Mouse (Mus musculus): Measurements from ENCODE around the gene Khk.

Gene Khk

DNA sequence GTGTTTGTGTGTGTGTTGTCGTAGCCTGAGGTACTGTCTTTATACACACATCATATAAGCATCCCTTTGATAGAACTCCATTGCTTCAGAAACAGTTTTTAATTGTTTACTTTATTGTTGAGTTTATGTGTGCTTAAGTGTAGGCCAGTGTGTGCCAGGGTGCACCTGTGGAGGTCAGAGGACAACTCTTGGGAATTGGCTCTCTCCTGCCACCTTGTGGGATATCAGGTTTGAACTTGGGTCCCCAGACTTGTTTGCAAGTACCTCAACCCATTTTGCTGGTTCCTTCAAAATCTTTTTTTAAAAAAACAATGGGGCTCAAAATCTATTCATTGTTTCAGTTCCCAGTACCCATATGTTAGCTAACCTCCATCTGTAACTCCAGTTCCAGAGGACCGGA, 21.8 kb downstream of the Khk start:
- no peak for DNase-seq

DNA sequence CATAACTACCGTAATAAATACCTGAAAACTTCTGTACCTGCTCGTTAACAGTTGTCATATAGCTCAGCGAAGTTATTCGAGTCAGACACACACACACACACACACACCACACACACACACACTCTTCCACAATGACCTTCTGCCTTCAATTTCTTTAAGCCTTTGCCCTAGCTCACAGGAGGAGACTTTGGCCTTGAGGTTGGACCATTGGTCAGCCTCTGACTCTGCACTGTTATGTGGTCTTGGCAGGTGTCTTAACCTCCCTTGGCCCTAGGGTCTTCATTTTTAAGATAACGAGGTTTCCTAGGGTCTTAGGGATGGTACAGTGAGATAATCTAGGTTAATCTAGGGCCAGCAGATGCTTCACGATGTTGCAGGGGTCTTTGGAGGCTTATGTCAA, 23.1 kb downstream of the Khk start:
- no peak for DNase-seq

DNA sequence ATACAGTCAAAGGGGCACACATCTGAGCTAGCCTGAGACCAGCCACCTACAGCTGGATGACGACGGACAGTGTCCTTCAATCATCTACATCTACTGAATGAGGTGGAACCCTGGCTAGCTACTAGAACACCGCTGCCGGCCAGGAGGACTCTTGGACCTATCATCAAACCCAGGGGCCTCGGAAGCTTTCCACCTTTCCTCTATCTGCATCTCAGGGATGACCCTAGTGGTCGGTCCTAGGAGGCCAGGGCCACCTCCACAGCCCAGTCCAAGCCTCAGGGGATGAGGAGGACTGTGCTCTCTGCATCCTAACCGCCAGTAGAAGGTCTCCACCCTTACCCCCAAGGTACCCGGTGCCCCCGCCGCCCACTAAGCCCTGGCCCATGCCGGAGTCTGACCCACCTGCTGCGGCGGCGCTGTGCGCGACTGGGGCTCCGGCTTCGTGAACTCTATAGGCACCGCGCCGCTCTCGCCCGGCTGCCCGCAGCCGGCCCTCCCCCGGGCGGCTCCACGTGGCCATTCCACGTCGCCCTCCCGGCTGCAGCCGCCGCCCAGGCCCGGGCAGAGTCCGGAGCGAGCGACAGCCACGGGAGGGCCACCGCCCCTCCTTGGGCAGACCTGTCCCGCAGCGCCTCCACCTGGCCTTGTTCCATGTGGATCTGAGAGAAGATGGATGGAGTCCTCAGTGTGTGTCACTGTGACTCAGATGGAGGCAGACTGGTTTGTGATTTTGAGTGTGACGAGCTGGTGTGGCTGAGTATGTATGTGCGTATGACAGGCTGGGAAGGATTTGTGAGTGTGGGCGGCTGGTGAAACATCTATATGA, 23.9 kb downstream of the Khk start, which contains the start of gene Cgref1:
TSS of gene Cgref1 (minus strand) at position 636 of the 826 bp plus-strand sequence.
- peak; percentile 73 to 76 for DNase-seq

DNA sequence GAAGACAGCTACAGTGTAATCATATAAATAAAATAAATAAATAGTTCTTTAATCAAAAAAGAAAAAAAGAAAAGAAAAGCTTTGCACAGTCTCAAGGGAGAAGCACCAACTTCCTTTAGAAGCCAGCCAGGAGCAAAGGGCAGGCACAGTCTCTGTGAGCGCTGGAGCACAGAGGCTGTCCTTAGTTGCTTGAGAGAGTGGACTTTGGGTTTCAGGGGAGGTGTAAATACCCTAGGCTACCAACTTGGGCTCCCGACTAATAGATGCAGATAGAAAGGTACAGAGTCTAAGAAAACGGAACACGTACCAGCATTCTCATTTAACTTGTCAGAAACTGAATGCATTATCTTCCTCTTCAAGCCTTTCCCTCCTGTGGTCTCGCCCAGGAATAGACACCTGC, 27.4 kb downstream of the Khk start:
- DNase-seq, result no peak

DNA sequence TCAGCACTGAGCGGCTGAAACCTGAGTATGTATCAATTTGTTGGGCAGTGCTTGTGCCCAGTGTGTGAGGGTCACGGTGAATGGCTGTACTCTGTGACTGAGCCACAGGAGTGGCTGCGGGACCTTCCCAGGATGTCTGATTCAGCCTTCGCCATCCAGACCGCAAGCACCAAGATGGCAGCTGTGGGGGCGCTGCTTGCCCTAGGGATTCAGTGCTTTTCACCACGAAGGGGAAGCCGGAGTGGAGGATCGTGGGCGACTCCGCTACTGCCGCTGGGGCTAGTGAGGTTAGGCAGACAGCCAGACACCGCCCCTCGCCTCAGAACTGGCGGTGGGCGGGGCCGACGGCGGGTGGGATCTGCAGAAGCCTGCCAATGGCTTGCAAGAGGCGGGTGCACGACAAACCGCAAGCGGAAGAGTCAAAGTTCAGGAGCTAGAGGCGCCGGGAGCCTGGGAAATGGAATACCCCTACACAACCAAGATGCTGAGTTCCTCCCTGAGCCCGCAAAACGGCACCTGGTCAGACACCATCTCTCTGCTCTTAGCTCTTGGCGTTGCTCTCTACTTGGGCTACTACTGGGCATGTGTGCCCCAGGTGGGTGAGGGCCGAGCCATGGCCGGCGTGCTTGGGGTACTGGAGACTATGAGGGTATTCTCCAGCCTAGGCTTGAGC, 28.6 kb downstream of the Khk start:
- DNase-seq, result peak; percentile 74 to 84

DNA sequence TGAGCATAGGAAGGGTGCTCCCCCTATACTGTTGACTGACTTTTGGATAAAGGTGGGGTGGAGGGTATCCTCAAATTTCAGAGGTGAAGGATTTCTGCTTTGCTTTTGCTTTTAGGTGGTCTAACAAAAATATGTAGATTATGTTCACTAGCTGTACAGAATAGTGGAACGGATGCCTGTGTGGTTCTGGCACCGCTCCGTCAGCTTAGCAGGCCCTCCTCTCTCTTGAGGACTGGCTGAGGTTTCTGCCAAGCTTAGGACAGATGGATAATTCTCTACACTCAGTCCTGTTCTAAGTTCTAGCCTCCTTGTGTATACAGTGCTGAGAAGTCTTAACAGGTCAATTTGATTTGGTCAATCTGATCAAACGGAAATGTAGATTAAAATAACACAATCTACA, 29.2 kb downstream of the Khk start:
- peak in 1 of 2 experiments; percentile 27 for DNase-seq

DNA sequence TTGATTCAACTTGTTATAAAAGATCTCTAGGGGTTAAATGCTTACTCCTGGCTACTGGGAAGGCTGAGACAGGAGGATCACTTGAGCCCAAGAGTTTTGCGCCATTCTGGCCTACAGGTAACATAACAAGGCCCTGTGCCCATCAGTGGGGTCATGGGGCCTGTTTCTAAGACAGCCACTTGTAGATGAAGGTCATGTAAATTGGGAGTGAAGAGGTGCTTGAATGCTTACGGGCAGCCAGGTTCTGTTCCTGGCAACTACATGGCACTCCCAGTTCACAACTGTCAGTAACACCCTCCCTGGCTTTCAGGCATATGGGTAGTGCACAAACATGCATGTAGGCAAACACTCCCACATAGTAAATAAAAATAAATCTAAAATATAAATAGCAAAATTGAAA, 29.7 kb downstream of the Khk start:
- no peak for DNase-seq

DNA sequence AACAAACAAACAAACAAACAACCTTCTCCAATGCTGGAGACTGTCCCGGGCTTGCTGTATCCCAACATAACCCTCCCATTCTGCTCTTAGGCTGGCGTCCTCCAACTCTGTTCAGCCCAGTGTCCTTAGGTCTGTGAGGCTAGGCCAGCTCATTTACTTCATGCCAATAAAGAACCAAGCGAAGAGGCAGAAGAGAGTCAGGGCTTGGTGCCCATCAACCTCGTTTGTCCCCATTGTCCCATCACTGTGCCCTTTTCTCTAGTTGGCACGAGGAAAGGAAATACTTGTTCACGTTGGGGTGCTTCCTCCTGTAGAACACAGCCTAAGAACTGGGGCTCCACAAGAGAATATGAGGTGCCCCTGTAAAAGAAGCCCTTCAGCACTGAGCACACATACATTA, 30.5 kb downstream of the Khk start:
- DNase-seq, result no peak

DNA sequence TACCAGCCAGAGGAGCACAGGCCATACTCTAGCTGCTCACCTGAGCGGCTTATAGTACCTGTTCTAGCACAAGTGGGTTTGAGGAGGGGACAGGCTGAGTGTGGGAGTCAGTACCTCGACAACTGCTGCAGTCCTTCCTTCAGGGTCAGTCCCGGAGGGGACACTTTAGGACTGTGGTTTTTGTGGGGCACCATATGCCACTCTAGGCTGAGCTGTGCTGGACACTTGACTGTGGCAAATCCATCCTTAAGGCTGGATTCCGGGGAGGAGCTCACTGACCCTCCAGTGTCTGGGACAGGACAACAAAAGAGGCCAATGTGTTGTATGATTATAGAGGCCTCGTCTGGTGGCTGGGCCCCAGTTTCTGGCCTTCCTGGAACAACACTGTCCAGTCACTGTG, 31.3 kb downstream of the Khk start:
- DNase-seq, result no peak

DNA sequence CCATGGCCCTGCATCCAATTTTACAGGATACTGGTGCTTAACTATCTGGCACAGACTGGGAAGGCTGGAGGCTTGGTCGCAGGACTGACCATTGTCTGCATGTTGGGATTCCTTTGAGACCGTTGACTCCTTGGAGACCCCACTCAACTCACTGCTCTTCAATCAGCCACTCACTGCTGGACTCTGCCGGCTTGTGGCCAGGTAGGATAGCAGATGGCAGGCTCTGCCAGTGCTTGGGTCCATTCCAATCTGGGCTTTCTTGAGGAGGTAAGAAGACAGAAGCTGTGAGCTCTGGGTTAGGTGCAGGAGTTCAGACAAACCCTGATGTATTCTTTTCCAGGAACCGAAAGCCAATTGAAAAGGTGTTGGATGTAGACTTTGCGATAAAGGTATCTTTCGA, 32.8 kb downstream of the Khk start:
- DNase-seq, result peak; percentile 65 to 68

DNA sequence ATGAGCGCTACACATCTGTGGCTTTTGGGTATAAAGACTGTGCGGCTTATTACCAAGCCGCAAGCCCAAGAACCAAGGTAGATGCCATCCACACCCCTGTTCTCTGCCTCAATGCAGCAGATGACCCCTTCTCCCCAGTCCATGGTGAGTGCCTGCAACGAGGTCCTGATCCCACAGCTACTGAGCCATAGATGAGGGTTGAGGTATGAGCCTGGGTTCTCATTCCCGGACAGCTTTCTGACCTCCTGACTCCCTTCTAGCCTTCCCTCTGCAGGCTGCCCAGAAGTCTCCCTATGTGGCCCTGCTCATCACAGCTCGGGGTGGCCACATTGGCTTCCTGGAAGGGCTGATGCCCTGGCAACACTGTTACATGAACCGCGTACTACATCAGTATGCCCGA, 33.3 kb downstream of the Khk start:
- no peak for DNase-seq

DNA sequence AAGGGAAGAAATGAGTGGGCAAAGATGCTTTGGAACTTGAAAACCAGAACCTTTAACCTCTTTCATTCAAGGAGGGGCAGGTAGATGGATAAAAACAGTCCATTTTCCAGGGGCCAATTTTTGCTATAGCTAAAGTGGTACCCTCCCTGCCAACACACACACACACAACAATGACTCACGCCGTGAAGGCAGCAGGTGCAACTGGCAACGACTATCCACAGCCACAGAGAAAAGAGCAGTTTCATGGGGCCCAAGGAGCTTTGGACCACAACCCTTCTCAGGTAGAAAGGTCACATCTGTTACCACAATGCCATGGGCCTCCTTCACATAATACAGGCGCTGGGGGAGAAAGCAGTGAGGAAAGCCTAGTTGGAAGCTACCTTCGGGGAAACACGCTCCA, 34.5 kb downstream of the Khk start:
- peak in 1 of 2 experiments; percentile 26 for DNase-seq

DNA sequence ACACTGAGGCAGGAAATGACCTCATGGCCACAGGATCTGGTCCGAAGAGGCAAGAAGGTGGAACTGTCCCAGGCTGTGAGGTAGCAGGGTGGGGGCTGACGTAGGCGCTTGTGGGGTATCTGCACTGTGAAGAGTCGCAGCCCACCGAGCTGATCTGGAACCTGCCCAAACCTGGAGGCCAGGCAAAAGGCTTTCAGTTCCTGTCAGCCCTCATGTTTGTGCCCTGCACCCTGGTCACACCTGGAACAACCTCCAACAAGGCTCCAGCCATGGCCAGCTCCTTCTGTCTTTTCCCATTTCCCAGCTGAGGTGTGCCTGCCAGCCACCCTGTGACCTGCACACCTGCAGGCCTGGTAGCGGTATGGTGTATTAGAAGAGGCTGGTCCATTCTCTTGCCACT, 36.7 kb downstream of the Khk start:
- DNase-seq, result no peak

DNA sequence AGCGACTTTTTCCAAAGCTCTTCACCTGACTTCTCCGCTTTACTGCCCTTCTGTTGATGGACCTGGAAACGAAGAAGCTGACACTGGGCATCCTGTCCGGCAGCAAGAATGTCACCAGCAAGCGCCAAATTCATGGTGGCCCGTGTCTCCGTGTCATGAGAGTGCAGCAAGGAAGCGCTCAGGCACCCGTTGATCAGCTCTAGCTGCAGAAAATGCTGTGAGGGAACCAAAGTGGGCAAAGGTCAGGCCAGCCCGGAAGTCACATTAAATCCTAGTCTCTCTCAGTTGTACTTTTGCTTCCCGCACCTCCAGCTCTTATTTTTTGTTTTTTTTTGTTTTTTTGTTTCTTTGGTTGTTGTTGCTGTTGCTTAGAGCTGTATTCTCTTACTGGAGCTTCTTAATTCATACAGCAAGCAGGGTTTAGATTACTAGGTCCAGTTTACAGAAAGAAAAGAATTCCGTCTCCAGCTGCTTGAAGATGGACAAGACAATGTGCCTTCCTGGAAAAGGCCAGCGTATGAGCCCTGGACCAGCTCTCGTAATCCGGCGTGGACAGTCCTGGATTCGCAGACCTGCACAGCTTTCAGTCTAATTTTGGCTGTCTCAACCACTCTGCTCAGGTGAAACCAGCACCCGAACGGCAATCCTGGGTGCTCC, 38.1 kb downstream of the Khk start:
- DNase-seq, result peak in 1 of 2 experiments; percentile 19

DNA sequence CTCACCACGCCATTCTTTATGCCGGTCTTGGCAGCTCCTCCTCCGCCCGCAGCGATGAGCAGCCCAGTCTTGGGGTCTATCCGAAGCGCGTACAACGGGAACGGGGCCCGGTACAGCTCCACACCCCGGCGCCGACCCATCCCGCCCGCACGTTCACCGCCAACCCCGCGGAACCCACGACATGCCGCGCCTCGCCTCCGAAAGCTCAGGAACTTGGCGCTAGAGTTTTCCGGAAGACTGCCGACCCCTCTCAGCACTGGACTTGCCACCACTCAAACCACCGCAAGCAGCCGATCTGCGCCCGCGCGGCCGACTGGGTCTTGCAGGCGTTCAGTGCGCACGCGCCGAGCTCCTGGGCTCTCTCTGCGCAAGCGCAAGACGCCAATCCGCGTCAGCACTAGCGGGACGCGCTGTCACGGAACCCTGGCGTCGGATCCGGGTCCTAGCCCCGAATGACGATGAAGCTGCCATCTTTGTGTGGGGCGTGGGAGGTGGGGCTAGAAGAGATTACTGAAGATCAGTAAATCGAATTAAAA, 38.8 kb downstream of the Khk start, which contains the start of gene Preb:
TSS of gene Preb (minus strand) at position 396 of the 536 bp plus-strand sequence.
- DNase-seq, result peak; percentile 99

DNA sequence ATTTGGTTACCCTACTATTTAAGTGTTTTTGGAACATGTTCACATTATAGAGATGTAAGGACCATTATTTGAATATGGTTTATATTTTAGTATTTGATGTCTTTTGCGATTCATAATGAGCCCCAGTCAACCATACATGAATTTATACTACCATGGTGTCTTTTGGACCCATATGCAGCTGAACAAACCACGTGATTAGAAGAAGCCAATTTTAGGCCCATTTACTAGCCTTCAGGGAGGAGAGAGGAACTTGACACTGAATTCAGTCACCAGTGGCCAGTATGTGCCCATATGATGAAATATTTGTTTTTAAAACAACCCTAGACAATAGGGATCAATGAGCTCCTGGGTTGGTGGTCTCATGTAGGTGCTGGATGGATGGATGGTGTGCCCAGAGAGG, 39.6 kb downstream of the Khk start:
- DNase-seq, result no peak

DNA sequence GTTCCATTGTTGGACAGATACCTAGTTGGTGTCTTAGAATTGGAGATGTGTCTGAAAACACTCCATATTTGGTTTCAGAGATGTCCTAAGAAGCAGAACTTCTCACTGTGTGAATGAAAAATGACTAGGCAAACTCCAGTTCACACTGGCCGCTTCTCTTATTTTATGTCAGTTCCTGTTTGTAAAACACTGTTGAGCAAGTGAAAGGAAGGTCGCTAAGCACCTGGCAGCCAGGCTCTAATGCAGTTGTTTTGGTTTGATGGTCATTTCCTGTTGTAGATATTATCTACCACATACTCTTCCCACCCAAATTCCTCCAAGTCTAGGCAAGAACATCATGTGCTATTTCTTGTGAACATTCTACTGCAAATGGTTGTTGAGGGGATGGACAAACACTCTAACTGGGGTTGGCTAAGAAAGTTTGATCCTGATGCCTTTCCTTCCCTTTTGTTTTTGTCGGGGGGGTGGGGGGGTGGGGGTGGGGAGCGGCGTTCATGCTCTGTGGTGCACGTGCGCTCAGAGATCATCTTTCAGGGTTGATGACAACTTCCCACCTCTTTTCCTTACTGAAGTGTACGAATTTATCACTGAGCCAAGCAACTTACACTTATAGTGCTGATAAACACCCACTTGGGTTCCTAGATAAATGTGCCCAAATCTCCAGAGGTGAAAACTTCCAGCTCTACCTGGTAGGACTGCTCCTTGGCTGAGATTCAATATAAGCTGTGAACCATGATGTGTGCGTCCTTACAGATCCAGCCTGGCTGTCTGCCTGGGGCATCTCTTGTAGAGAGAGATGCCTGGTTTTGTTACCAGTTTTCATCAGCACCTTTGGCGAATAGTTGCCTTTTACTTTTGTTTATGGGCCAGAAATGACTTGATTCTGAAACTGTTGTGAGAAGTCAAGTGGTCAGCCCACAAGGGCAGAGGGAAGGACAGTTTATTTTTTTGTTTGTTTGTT, 40.6 kb downstream of the Khk start:
- no peak for DNase-seq

DNA sequence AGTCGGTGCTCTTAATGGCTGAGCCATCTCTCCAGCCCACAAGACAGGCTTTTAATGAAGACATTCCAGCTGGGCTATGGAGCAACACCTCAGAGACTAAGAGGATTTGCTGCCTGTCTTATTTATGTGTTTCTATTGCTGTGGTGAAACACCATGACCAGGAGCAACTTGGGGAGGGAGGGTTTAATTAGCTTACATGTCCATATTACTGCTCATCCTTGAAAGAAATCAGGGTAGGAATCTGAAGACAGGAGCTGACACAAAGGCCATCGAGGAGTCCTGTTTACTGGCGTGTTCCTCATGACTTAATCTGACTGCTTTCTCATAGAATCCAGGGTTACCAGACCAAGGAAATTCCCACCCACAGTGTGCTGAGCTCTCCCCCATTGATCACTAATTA, 42.7 kb downstream of the Khk start:
- DNase-seq, result no peak

DNA sequence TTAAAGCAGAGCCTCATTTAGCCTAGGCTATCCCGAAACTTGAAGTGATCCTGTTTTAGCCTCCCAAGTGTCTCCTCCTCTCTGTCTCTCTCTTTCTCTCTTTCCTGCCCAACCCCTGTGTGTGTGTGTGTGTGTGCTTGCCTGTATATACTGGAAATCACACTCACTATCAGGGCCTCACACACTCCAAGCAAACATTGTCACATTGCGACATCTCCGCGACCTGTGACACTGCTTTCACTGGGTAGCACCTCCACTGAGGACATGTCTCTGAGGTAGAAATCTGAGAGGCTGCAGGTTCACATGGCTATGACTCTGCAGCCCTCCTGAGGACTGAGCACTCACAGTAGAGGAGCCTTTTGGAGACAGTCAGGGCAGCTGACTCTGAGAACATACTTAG, 45.0 kb downstream of the Khk start:
- no peak for DNase-seq

DNA sequence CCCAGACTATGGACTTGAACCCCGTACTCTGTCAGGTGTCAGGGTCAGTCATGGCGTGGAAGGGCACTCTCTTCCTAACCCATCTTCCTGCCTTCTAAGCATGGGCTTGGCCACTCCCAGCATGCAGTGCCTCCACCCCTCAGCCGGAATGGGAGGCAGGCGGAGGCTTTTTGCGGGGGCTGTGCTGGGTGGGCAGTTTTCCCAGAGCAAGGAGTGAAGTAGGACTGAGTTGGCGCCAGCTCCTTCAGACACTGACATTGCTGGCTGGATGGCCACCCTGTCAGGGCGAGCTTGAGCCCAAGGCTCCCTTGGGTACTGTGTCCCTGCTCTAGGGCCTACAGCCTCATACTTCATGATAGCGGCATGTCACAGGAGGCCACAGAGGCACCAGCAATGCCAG, 47.2 kb downstream of the Khk start, which contains the start of gene Tcf23:
TSS of gene Tcf23 (plus strand) at position 247 of the 400 bp plus-strand sequence.
- DNase-seq, result no peak

DNA sequence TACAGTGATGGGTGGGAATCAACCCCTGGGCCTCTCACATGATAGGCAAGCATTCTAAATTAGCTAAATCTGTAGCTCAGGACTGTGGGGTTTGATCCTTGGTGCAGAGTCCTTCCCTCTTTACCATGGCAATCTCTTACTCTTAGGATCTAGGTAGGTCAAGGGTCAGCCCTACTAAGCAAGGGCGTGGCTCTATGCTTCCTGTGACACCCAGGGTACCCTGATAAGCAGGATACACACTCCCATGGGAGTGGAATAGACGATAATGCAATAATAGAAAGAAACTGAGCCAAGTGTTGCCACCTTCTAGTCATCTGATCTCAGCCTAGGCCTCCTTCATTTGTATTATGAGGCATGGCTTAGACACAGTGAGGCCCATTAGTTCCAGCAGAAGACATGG, 48.2 kb downstream of the Khk start:
- DNase-seq, result no peak
